Mouse (Mus musculus) stomach, postnatal 0 days (tissue): ENCODE results near the gene Gas7. TPM values are rescaled to one million over a fixed set of nuclear protein-coding genes. Genes with fewer than 3 reads are reported as not detected.

Source experiments
- ATAC-seq: fragments of 200-750 bp; cut with Nextera tagmentation; 2 replicates; pipeline ENCODE4 v1.8.0; 2017; ENCODE audit not compliant: low FRiP score, low TSS enrichment
- DNase-seq: peaks from one replicate; pipeline ENCODE4 v3.0.0-alpha.2; 2016; ENCODE audit warnings: low spot score
- H3K27ac ChIP-seq: fragments of 300-500 bp; sonication (generic); replicated peaks from 2 replicates; pipeline ENCODE4 v1.5.1; 2014; ENCODE audit warnings: mild to moderate bottlenecking, control low read depth
- H3K27me3 ChIP-seq: fragments of 300-500 bp; sonication (generic); 2 replicates; pipeline ENCODE4 v1.6.1; 2014; ENCODE audit warnings: low read length; ENCODE audit not compliant: control insufficient read depth, insufficient read depth
- H3K36me3 ChIP-seq: fragments of 300-500 bp; sonication (generic); 2 replicates; pipeline ENCODE4 v1.6.1; 2014; ENCODE audit warnings: low read length, mixed read lengths; ENCODE audit not compliant: control insufficient read depth, insufficient read depth
- H3K4me1 ChIP-seq: fragments of 300-500 bp; sonication (generic); replicated peaks from 2 replicates; pipeline ENCODE4 v1.6.1; 2014; ENCODE audit warnings: antibody characterized with exemption; ENCODE audit not compliant: control insufficient read depth, insufficient read depth
- H3K4me2 ChIP-seq: fragments of 300-500 bp; sonication (generic); replicated peaks from 2 replicates; pipeline ENCODE4 v1.6.1; 2014; ENCODE audit warnings: low read depth, mild to moderate bottlenecking, control low read depth, moderate library complexity
- H3K4me3 ChIP-seq: fragments of 300-500 bp; sonication (generic); 2 replicates; pipeline ENCODE4 v1.5.1; 2014; ENCODE audit warnings: low read depth, low read length, control low read depth
- H3K9ac ChIP-seq: fragments of 300-500 bp; sonication (generic); 2 replicates; pipeline ENCODE4 v1.6.1; 2014; ENCODE audit warnings: mild to moderate bottlenecking, low read length, control low read depth, mixed read lengths
- H3K9me3 ChIP-seq: fragments of 300-500 bp; sonication (generic); 2 replicates; pipeline ENCODE4 v1.6.1; 2016; ENCODE audit warnings: low read length; ENCODE audit not compliant: control insufficient read depth
- CTCF ChIP-seq: IDR thresholded peaks from 2 replicates; pipeline ENCODE4 v1.5.1; 2016; ENCODE audit warnings: antibody characterized with exemption, low read depth, mild to moderate bottlenecking, moderate library complexity
- EP300 ChIP-seq: optimal IDR thresholded peaks from 2 replicates; pipeline ENCODE3; 2016; ENCODE audit warnings: antibody characterized with exemption
- WGBS: fragments of 180-500 bp; shearing (Covaris S2); extraction: QIAGEN DNeasy Blood & Tissue Kit; methylation state at CpG from one replicate; pipeline ENCODE4 v1.1.7; 2014; 5-methylcytosine and 5-hydroxymethylcytosine counted together
- polyA plus RNA-seq: library from polyadenylated mRNA; unstranded; fragments of >200 nt; fragmentation: Nextera tagmentation; extraction: Ambion mirVana; gene quantifications from 2 replicates; pipeline ENCODE4 v1.2.1, GENCODE M21; 2015

Gas7 gene
- polyA plus RNA-seq, 1 experiment from 2014 or later = 18.3 TPM

DNA sequence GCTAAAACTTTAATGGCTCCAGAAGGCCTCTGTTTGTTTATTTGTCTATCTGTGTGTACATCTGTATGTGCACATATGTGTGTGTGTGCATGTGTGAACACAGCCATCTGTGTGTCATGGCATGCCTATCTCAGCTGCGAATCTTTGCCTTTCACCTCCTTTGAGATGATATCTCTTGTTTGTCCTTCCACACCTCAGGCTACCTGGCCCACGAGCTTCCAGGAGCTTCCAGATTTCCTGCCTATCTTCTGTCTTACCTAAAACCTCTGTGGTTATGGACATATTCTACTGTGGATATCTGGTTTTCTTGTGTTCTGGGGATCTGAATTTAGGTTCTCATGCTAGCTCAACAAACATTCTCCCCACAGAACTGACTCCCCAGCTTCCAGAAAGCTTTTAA, 130.4 kb downstream of the Gas7 start:
- TF ChIP-seq EP300 (no peak), CTCF (no peak)
- no peak overlapping the region for H3K9ac ChIP-seq
- no peaks in the 10 kb centered on the region for H3K9me3 ChIP-seq
- 71% methylated on average over 2 of the region's 2 CpGs for whole genome bisulfite sequencing
- no peaks in the 10 kb centered on the region for H3K4me1 ChIP-seq
- 0 out of 2 replicates have a peak overlapping the region, but pooled peaks have one; percentile 13 for H3K27ac ChIP-seq
- ATAC-seq (no peak), DNase-seq (no peak)
- H3K36me3 ChIP-seq = no peaks in the 10 kb centered on the region
- H3K27me3 ChIP-seq = no peaks in the 10 kb centered on the region
- H3K4me3 ChIP-seq = no peak overlapping the region
- no peak overlapping the region for H3K4me2 ChIP-seq

GRCm38 (mm10) chr11:67586231-67586994, 131.2 kb downstream of the Gas7 start:
- no peaks in the 10 kb centered on the region for H3K4me1 ChIP-seq
- no peak overlapping the region for H3K4me2 ChIP-seq
- no peak overlapping the region for H3K4me3 ChIP-seq
- DNase-seq (no peak), ATAC-seq (peak; percentile 45; the same call in 1 of the 2 replicates)
- H3K27ac ChIP-seq = peak overlapping the region; percentile 65
- TF ChIP-seq CTCF (no peak), EP300 (peak; percentile 33)
- H3K9me3 ChIP-seq = no peaks in the 10 kb centered on the region
- H3K36me3 ChIP-seq = no peaks in the 10 kb centered on the region
- WGBS = 72% methylated on average over 3 of the region's 3 CpGs
- H3K9ac ChIP-seq = no peak overlapping the region
- no peaks in the 10 kb centered on the region for H3K27me3 ChIP-seq

DNA sequence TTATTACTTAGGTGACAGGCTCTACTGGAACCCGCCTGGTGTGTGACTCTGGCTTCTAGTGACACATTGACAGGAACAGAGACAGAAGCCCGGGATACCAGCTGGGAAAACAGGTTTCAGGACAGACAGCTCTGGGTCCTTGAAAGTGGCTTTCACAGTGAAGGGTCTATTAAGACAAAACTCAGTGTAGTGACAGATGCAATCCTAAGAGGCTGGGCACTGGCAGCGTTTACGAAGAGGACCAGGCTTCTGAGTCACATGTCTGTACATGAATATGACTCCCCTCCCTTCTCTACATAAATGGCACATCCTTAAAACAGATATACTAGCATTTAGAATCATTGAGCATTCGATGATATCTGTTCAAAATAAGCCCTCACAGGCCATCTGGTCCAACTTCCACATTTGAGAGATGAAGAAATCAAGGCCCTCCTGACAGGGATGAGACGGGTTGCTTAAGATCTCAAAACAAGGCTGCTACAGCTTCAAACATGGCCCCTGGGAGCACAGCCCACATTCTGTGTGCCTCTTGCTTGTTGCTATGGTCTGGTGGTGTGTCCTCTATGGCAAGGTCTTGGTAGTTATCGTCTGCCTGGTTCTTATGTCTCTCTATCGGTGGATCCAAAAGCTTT, 133.1 kb downstream of the Gas7 start:
- no peak overlapping the region for H3K4me3 ChIP-seq
- 68% methylated on average over 8 of the region's 8 CpGs for WGBS
- H3K9ac ChIP-seq = no peak overlapping the region
- no peaks in the 10 kb centered on the region for H3K4me1 ChIP-seq
- DNase-seq (no peak), ATAC-seq (no peak)
- H3K9me3 ChIP-seq = no peaks in the 10 kb centered on the region
- H3K4me2 ChIP-seq = no peak overlapping the region
- H3K36me3 ChIP-seq = no peaks in the 10 kb centered on the region
- no peaks in the 10 kb centered on the region for H3K27me3 ChIP-seq
- TF ChIP-seq CTCF (no peak), EP300 (no peak)
- no peak overlapping the region for H3K27ac ChIP-seq

- ATAC-seq (no peak), DNase-seq (no peak)
- H3K36me3 ChIP-seq = no peaks in the 10 kb centered on the region
- no peak for TF ChIP-seq CTCF
- TF ChIP-seq EP300 = no peak
- no peak overlapping the region for H3K9ac ChIP-seq
- H3K4me1 ChIP-seq = no peaks in the 10 kb centered on the region
- H3K27ac ChIP-seq = no peak overlapping the region
- no peak overlapping the region for H3K4me2 ChIP-seq
- H3K4me3 ChIP-seq = no peak overlapping the region
- no peaks in the 10 kb centered on the region for H3K27me3 ChIP-seq
- WGBS = 51% methylated on average over 9 of the region's 9 CpGs
- no peaks in the 10 kb centered on the region for H3K9me3 ChIP-seq
These were observed 133.6 kb downstream of the Gas7 start for GRCm38 (mm10) chr11:67588828-67589314.

DNA sequence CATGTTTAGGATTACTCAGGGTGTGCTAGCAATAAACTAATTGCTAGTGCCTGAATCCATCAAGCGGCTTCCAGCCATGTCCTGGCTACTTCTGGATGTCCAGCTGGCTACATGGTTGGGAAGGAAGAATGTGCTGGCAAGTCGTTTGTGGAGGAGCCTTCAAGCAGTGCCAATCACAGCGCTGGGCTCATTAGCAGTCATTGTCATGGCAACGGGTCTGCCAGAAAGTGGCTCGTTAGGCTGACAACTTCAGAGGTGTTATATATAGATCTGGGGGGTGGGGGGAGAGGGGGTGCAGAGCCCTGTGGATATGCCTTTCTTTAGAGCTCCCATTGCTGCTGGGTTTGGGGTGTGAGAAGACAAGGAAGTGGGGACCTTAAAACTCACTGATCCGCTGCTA, 141.0 kb downstream of the Gas7 start:
- H3K4me1 ChIP-seq = no peaks in the 10 kb centered on the region
- no peak overlapping the region for H3K27ac ChIP-seq
- DNase-seq = no peak
- no peak for ATAC-seq
- no peaks in the 10 kb centered on the region for H3K9me3 ChIP-seq
- TF ChIP-seq CTCF = no peak
- TF ChIP-seq EP300 = no peak
- WGBS = 64% methylated on average over 6 of the region's 6 CpGs
- H3K9ac ChIP-seq = no peak overlapping the region
- H3K4me2 ChIP-seq = no peak overlapping the region
- H3K27me3 ChIP-seq = no peaks in the 10 kb centered on the region
- no peak overlapping the region for H3K4me3 ChIP-seq
- H3K36me3 ChIP-seq = no peaks in the 10 kb centered on the region

DNA sequence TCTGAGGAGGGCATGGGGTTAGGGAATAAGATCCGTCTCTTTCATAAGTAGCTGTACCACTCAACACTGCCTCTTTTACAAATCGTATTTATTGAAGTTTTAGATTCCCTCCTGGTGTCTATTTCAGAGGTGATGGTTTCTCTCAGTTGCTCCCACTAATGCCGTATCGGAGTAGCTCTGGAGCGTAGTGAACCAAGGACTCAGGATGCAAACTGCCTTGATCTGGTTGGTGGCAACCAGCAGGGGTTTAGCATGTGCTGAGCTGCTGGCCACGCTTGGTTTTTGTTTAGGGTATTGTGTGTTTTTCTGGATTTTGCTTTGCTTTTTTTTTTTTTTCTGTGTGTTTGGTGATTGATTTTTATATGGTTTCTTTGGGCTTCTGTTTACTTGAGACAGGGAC, 141.6 kb downstream of the Gas7 start:
- Histone ChIP-seq H3K9me3 (no peaks in the 10 kb centered on the region), H3K36me3 (no peaks in the 10 kb centered on the region), H3K9ac (no peak overlapping the region), H3K4me3 (no peak overlapping the region), H3K27ac (no peak overlapping the region), H3K4me2 (no peak overlapping the region), H3K4me1 (no peaks in the 10 kb centered on the region), H3K27me3 (no peaks in the 10 kb centered on the region)
- DNase-seq (no peak), ATAC-seq (no peak)
- 88% methylated on average over 6 of the region's 6 CpGs for WGBS
- TF ChIP-seq CTCF = no peak
- no peak for TF ChIP-seq EP300
